Mouse (Mus musculus): ENCODE data around the gene Tacc3.

The Tacc3 gene

GRCm38 (mm10) chr5:33689852-33690645 lies 32.1 kb downstream of the Tacc3 start:
- in situ Hi-C loops (cut with MboI, MseI) = loop anchor here (5.0 kb wide), 1 partner anchor 42 kb away; no protein-coding TSS in a partner anchor

GRCm38 (mm10) chr5:33692393-33692792 lies 34.5 kb downstream of the Tacc3 start:
- in situ Hi-C loops (cut with MboI, MseI) = no loop called here

GRCm38 (mm10) chr5:33694461-33694847 lies 36.5 kb downstream of the Tacc3 start:
- in situ Hi-C loops (cut with MboI, MseI) = no loop called here

- in situ Hi-C loops (cut with MboI, MseI) = no loop called here
Observed at GRCm38 (mm10) chr5:33694848-33695717, 37.2 kb downstream of the Tacc3 start.

GRCm38 (mm10) chr5:33695718-33696121 lies 37.8 kb downstream of the Tacc3 start:
- in situ Hi-C loops (cut with MboI, MseI) = no loop called here

GRCm38 (mm10) chr5:33696430-33696829 lies 38.5 kb downstream of the Tacc3 start:
- in situ Hi-C loops (cut with MboI, MseI) = no loop called here

GRCm38 (mm10) chr5:33697534-33697933 lies 39.6 kb downstream of the Tacc3 start:
- in situ Hi-C loops (cut with MboI, MseI) = no loop called here

GRCm38 (mm10) chr5:33697947-33698512 lies 40.1 kb downstream of the Tacc3 start:
- in situ Hi-C loops (cut with MboI, MseI) = no loop called here

- in situ Hi-C loops (cut with MboI, MseI) = no loop called here
Observed at GRCm38 (mm10) chr5:33698669-33699068, 40.7 kb downstream of the Tacc3 start.

GRCm38 (mm10) chr5:33700010-33700409 lies 42.1 kb downstream of the Tacc3 start:
- in situ Hi-C loops (cut with MboI, MseI) = no loop called here

- in situ Hi-C loops (cut with MboI, MseI) = no loop called here
Observed at GRCm38 (mm10) chr5:33701832-33702231, 43.9 kb downstream of the Tacc3 start.

GRCm38 (mm10) chr5:33703999-33704398 lies 46.1 kb downstream of the Tacc3 start:
- in situ Hi-C loops (cut with MboI, MseI) = no loop called here

- in situ Hi-C loops (cut with MboI, MseI) = no loop called here
Observed at GRCm38 (mm10) chr5:33704945-33705611, 47.1 kb downstream of the Tacc3 start.

GRCm38 (mm10) chr5:33705612-33706349 lies 47.9 kb downstream of the Tacc3 start:
- in situ Hi-C loops (cut with MboI, MseI) = no loop called here

- in situ Hi-C loops (cut with MboI, MseI) = no loop called here
Observed at GRCm38 (mm10) chr5:33706350-33706629, 48.4 kb downstream of the Tacc3 start.

- in situ Hi-C loops (cut with MboI, MseI) = no loop called here
Observed at GRCm38 (mm10) chr5:33707163-33707562, 49.2 kb downstream of the Tacc3 start.

- in situ Hi-C loops (cut with MboI, MseI) = no loop called here
Observed at GRCm38 (mm10) chr5:33709037-33709436, 51.1 kb downstream of the Tacc3 start.

GRCm38 (mm10) chr5:33712550-33712949 lies 54.6 kb downstream of the Tacc3 start:
- in situ Hi-C loops (cut with MboI, MseI) = no loop called here

GRCm38 (mm10) chr5:33715182-33715581 lies 57.3 kb downstream of the Tacc3 start:
- in situ Hi-C loops (cut with MboI, MseI) = no loop called here

- in situ Hi-C loops (cut with MboI, MseI) = no loop called here
Observed at GRCm38 (mm10) chr5:33716467-33716866, 58.5 kb downstream of the Tacc3 start.

- in situ Hi-C loops (cut with MboI, MseI) = no loop called here
Observed at GRCm38 (mm10) chr5:33718460-33718859, 60.5 kb downstream of the Tacc3 start.

Measured in regulatory T cell (primary cell).